Mouse (Mus musculus) neural tube, embryonic 15.5 days (tissue): ENCODE data around the gene Tmc1. TPM values are rescaled to one million over a fixed set of nuclear protein-coding genes. Genes with fewer than 3 reads are reported as not detected.
A peak's percentile ranks its signal among the peaks of the same experiment; 100 is the strongest.

Experiments
- ATAC-seq: fragments of 200-750 bp; cut with Nextera tagmentation; 2 replicates; pipeline ENCODE4 v1.8.0; 2017; ENCODE audit warnings: mild to moderate bottlenecking, moderate TSS enrichment, moderate library complexity; ENCODE audit not compliant: low FRiP score
- H3K27ac ChIP-seq: fragments of 300-500 bp; sonication (generic); replicated peaks from 2 replicates; pipeline ENCODE4 v1.5.1; 2015; ENCODE audit warnings: mild to moderate bottlenecking, inconsistent platforms
- H3K27me3 ChIP-seq: fragments of 300-500 bp; sonication (generic); replicated peaks from 2 replicates; pipeline ENCODE4 v1.6.1; 2015; ENCODE audit warnings: inconsistent platforms
- H3K36me3 ChIP-seq: fragments of 300-500 bp; sonication (generic); 2 replicates; pipeline ENCODE4 v1.6.1; 2015; ENCODE audit warnings: inconsistent platforms
- H3K4me1 ChIP-seq: fragments of 300-500 bp; sonication (generic); 2 replicates; pipeline ENCODE4 v1.6.1; 2015; ENCODE audit warnings: inconsistent platforms
- H3K4me2 ChIP-seq: fragments of 300-500 bp; sonication (generic); 2 replicates; pipeline ENCODE4 v1.6.1; 2015; ENCODE audit warnings: inconsistent platforms, mild to moderate bottlenecking, moderate library complexity
- H3K4me3 ChIP-seq: fragments of 300-500 bp; sonication (generic); replicated peaks from 2 replicates; pipeline ENCODE4 v1.5.1; 2015; ENCODE audit warnings: mild to moderate bottlenecking, inconsistent platforms
- H3K9ac ChIP-seq: fragments of 300-500 bp; sonication (generic); replicated peaks from 2 replicates; pipeline ENCODE4 v1.6.1; 2015; ENCODE audit warnings: mild to moderate bottlenecking, inconsistent platforms
- H3K9me3 ChIP-seq: fragments of 300-500 bp; sonication (generic); replicated peaks from 2 replicates; pipeline ENCODE4 v1.6.1; 2016; ENCODE audit warnings: inconsistent platforms
- WGBS: fragments of 180-500 bp; shearing (Covaris S2); methylation state at CpG from one replicate; pipeline ENCODE4 v1.1.7; 2015; ENCODE audit warnings: mixed read lengths; 5-methylcytosine and 5-hydroxymethylcytosine counted together
- polyA plus RNA-seq: library from polyadenylated mRNA; unstranded; fragments of >200 nt; fragmentation: Nextera tagmentation; extraction: Ambion mirVana; gene quantifications from 2 replicates; pipeline ENCODE4 v1.2.1, GENCODE M21; 2015

The Tmc1 gene
- polyA plus RNA-seq, 1 experiment from 2014 or later = 0.06 TPM

GRCm38 (mm10) chr19:20881205-20881604, 72.8 kb downstream of the Tmc1 start:
- Histone ChIP-seq H3K36me3 (no peaks in the 10 kb centered on the region), H3K9me3 (no peaks in the 10 kb centered on the region), H3K27ac (no peak overlapping the region), H3K9ac (no peak overlapping the region), H3K4me2 (no peak overlapping the region), H3K4me1 (no peaks in the 10 kb centered on the region), H3K4me3 (no peak overlapping the region), H3K27me3 (no peaks in the 10 kb centered on the region)
- no peak for ATAC-seq
- 72% methylated on average over 2 of the region's 2 CpGs for WGBS

GRCm38 (mm10) chr19:20875881-20876280, 78.1 kb downstream of the Tmc1 start:
- WGBS = 78% methylated on average over 4 of the region's 4 CpGs
- H3K4me2 ChIP-seq = no peak overlapping the region

GRCm38 (mm10) chr19:20861779-20862178, 92.2 kb downstream of the Tmc1 start:
- H3K9me3 ChIP-seq = no peaks in the 10 kb centered on the region
- no peak overlapping the region for H3K9ac ChIP-seq
- H3K36me3 ChIP-seq = no peaks in the 10 kb centered on the region
- no peak for ATAC-seq
- no peaks in the 10 kb centered on the region for H3K4me1 ChIP-seq
- H3K27ac ChIP-seq = no peak overlapping the region
- H3K4me2 ChIP-seq = no peak overlapping the region
- no peaks in the 10 kb centered on the region for H3K27me3 ChIP-seq
- no peak overlapping the region for H3K4me3 ChIP-seq
- WGBS = 85% methylated on average over 4 of the region's 4 CpGs

More at GRCm38 (mm10) chr19:20875881-20876280, 78.1 kb downstream of the Tmc1 start:
- H3K27me3 ChIP-seq = no peaks in the 10 kb centered on the region
- no peaks in the 10 kb centered on the region for H3K4me1 ChIP-seq
- no peaks in the 10 kb centered on the region for H3K36me3 ChIP-seq
- no peak overlapping the region for H3K27ac ChIP-seq
- ATAC-seq = no peak
- no peak overlapping the region for H3K9ac ChIP-seq
- H3K4me3 ChIP-seq = no peak overlapping the region
- H3K9me3 ChIP-seq = no peaks in the 10 kb centered on the region

- WGBS = 88% methylated on average over 1 of the region's 1 CpGs
- no peak overlapping the region for H3K9ac ChIP-seq
- ATAC-seq = no peak
- H3K36me3 ChIP-seq = no peaks in the 10 kb centered on the region
- H3K4me2 ChIP-seq = no peak overlapping the region
- H3K4me3 ChIP-seq = no peak overlapping the region
- no peaks in the 10 kb centered on the region for H3K9me3 ChIP-seq
- H3K27ac ChIP-seq = no peak overlapping the region
- no peaks in the 10 kb centered on the region for H3K4me1 ChIP-seq
- no peaks in the 10 kb centered on the region for H3K27me3 ChIP-seq
Measured at GRCm38 (mm10) chr19:20860270-20860669, 93.7 kb downstream of the Tmc1 start.

DNA sequence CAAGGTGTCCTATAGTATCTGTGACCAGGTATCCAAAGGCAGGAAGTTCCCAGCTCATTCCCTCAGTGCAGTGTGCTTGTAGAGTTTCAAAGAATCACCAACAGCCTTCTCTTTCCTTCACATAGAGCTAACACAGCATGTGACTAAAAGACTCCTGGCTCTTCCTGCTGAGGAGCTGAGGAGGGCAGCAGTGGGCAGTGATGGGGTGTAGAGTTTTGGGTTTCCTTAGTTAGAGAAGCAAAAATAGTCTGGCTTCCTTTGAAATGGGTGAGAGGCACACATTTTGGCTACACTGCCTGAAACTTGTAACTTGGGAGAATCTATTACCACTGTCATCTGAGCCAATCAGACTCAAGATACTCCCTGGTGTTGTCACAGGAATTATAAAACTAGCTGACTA, 96.2 kb downstream of the Tmc1 start:
- Histone ChIP-seq H3K27ac (no peak overlapping the region), H3K27me3 (no peaks in the 10 kb centered on the region), H3K4me3 (no peak overlapping the region), H3K36me3 (no peaks in the 10 kb centered on the region), H3K9ac (no peak overlapping the region), H3K9me3 (no peaks in the 10 kb centered on the region), H3K4me1 (no peaks in the 10 kb centered on the region), H3K4me2 (no peak overlapping the region)
- ATAC-seq = no peak

DNA sequence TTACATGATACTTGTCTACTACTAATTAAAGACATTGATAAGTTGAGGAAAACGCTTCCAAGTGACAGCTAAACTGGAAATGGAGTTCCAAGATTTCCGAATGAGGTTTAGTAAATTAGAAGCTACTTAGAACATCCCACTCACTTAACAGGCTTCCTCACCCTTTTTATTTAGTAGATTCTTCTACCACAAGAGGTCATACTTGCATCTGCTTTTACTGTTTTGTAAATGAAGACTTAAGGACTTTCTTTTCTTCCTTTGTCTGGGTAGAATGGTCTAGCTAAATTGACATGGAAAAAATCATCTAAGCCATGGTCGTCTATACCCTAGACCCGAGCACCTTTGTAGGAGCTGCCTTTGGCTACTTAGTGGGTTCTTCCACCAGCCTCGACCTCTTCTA, 105.1 kb downstream of the Tmc1 start:
- 67% methylated on average over 5 of the region's 5 CpGs for WGBS

DNA sequence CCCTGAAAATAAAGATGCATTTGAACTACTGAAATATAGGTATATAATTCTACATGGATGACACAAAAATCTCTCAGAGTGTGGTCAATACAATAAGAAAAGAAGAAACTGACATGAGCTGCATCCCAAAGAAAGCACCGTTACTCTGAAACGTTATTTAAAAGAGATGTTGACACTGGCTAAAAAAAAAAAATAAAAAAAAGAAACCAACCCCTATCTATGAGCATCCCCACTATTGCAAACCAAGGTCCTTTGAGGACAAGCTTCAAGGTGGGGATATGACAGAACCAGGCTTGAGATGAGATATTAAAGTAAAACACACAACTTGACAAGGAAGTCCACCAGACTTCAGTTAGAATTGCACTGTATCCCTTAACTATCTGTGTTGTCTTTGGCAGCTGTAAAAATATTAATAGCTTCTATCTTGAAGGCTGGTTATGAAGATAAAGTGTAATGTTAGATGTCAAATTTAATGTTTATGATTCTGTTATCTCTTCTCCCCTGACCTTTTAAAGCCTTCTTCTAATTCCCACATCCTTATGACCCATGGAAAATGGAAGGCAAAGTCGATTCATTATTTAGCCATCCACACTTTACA, 106.4 kb downstream of the Tmc1 start:
- Histone ChIP-seq H3K36me3 (no peaks in the 10 kb centered on the region), H3K4me3 (no peak overlapping the region), H3K4me1 (no peaks in the 10 kb centered on the region), H3K27ac (no peak overlapping the region), H3K4me2 (no peak overlapping the region), H3K9ac (no peak overlapping the region), H3K9me3 (no peaks in the 10 kb centered on the region), H3K27me3 (no peaks in the 10 kb centered on the region)
- WGBS = 79% methylated on average over 3 of the region's 3 CpGs
- no peak for ATAC-seq

More for the DNA sequence above, 105.1 kb downstream of the Tmc1 start:
- Histone ChIP-seq H3K4me1 (no peaks in the 10 kb centered on the region), H3K9ac (no peak overlapping the region), H3K9me3 (no peaks in the 10 kb centered on the region), H3K4me2 (no peak overlapping the region), H3K27ac (no peak overlapping the region), H3K4me3 (no peak overlapping the region), H3K27me3 (no peaks in the 10 kb centered on the region), H3K36me3 (no peaks in the 10 kb centered on the region)
- ATAC-seq = no peak

- Histone ChIP-seq H3K27ac (no peak overlapping the region), H3K9me3 (no peaks in the 10 kb centered on the region), H3K4me1 (no peaks in the 10 kb centered on the region), H3K4me2 (no peak overlapping the region), H3K36me3 (no peaks in the 10 kb centered on the region), H3K4me3 (no peak overlapping the region), H3K27me3 (no peaks in the 10 kb centered on the region), H3K9ac (no peak overlapping the region)
- 49% methylated on average over 2 of the region's 2 CpGs for WGBS
- ATAC-seq = no peak
Measured at GRCm38 (mm10) chr19:20837422-20837821, 116.6 kb downstream of the Tmc1 start.

- ATAC-seq = no peak
- 63% methylated on average over 9 of the region's 9 CpGs for WGBS
Measured at GRCm38 (mm10) chr19:20836055-20836845, 117.8 kb downstream of the Tmc1 start.

GRCm38 (mm10) chr19:20834895-20835294, 119.1 kb downstream of the Tmc1 start:
- Histone ChIP-seq H3K4me3 (no peak overlapping the region), H3K27me3 (no peaks in the 10 kb centered on the region), H3K36me3 (no peaks in the 10 kb centered on the region), H3K4me2 (no peak overlapping the region), H3K9ac (no peak overlapping the region), H3K9me3 (no peaks in the 10 kb centered on the region), H3K4me1 (no peaks in the 10 kb centered on the region), H3K27ac (no peak overlapping the region)
- WGBS = 17% methylated on average over 1 of the region's 1 CpGs
- peak; percentile 41; the same call in 1 of the 2 replicates for ATAC-seq

More at GRCm38 (mm10) chr19:20836055-20836845, 117.8 kb downstream of the Tmc1 start:
- no peaks in the 10 kb centered on the region for H3K9me3 ChIP-seq
- H3K36me3 ChIP-seq = no peaks in the 10 kb centered on the region
- H3K27me3 ChIP-seq = no peaks in the 10 kb centered on the region
- no peak overlapping the region for H3K4me2 ChIP-seq
- H3K9ac ChIP-seq = no peak overlapping the region
- no peaks in the 10 kb centered on the region for H3K4me1 ChIP-seq
- no peak overlapping the region for H3K27ac ChIP-seq
- no peak overlapping the region for H3K4me3 ChIP-seq

DNA sequence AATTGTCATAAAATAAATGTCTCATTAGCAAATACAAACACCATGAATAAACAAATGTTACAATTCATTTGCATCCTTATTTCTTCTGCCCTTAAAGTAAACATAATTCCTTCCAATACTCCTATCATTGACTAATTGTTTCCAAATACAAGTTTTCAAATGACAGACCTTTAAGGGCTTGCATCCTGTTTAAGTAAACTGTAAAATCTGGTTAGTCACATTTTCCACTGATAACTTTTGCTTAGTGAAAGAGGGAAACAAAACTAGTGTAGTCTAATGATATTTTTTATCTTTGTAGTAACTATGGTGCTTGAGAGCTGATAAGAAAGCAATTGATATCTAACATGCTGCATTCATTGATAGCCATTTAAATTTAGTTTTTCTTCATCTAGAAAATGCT, 154.5 kb downstream of the Tmc1 start:
- no peaks in the 10 kb centered on the region for H3K27me3 ChIP-seq
- ATAC-seq = no peak
- no peak overlapping the region for H3K9ac ChIP-seq
- H3K4me1 ChIP-seq = peaks cover 6% of the 10 kb centered on the region
- no peaks in the 10 kb centered on the region for H3K9me3 ChIP-seq
- no peak overlapping the region for H3K4me2 ChIP-seq
- H3K27ac ChIP-seq = no peak overlapping the region
- no peaks in the 10 kb centered on the region for H3K36me3 ChIP-seq
- no peak overlapping the region for H3K4me3 ChIP-seq

- Histone ChIP-seq H3K4me1 (peaks cover 12% of the 10 kb centered on the region), H3K9ac (no peak overlapping the region; the same call in 1 of the 2 replicates), H3K4me2 (no peak overlapping the region), H3K4me3 (no peak overlapping the region), H3K27me3 (no peaks in the 10 kb centered on the region), H3K9me3 (no peaks in the 10 kb centered on the region), H3K27ac (no peak overlapping the region), H3K36me3 (no peaks in the 10 kb centered on the region)
- 41% methylated on average over 6 of the region's 6 CpGs for WGBS
- ATAC-seq = peak; percentile 72
Measured at GRCm38 (mm10) chr19:20797558-20798101, 156.4 kb downstream of the Tmc1 start.
